Mouse (Mus musculus) heart, adult 18-20 months (tissue): ENCODE measurements around the gene Dmwd. TPM values are rescaled to one million over a fixed set of nuclear protein-coding genes. Genes with fewer than 3 reads are reported as not detected.

Experiments
- microRNA-seq, 2 experiments: library from miRNA; unstranded; fragments of <30 nt; microRNA quantifications; one replicate each; pipeline ENCODE4 v1.2.0; 2022
- total RNA-seq, 2 experiments: library from RNA; stranded (reverse); gene quantifications; 2 replicates each; pipeline ENCODE4 v1.2.3; 2021

Dmwd gene
- total RNA-seq, 2 experiments from 2014 or later, result 44.6 to 46.6 TPM

Small RNA genes lying within 50 kb of the gene (microRNA-seq; reads per million reads assigned to microRNA genes)
- gene Mir3100, result 12.1 to 17.6 reads per million in 2 experiments

Other genes starting within 250 kb of the Dmwd start
- 1 to 10 TPM; 6.1 to 7.2 TPM for gene Mill2, start 236.3 kb upstream of the Dmwd start, total RNA-seq
- 1 to 10 TPM; 1.6 to 5.5 TPM for gene Pglyrp1, start 204.9 kb upstream of the Dmwd start, total RNA-seq
- gene Ccdc61, start 165.8 kb upstream of the Dmwd start, total RNA-seq, result 10 to 100 TPM in 1 of 2 experiments, 1 to 10 TPM in 1; 8.8 to 10.2 TPM
- 1 to 10 TPM; 4.4 to 4.9 TPM for gene Nova2, start 150.3 kb upstream of the Dmwd start, total RNA-seq
- gene Nanos2, start 88.8 kb upstream of the Dmwd start, total RNA-seq, result not detected
- gene Mypop, start 85.0 kb upstream of the Dmwd start, total RNA-seq, result 1 to 10 TPM; 3.6 to 4.0 TPM
- gene Irf2bp1, start 72.2 kb upstream of the Dmwd start, total RNA-seq, result 10 to 100 TPM; 22.4 to 23.1 TPM
- not detected for gene Foxa3, start 52.7 kb upstream of the Dmwd start, total RNA-seq
- 10 to 100 TPM; 85.2 to 93.9 TPM for gene Sympk, start 51.9 kb upstream of the Dmwd start, total RNA-seq
- not detected for gene Rsph6a, start 21.5 kb upstream of the Dmwd start, total RNA-seq
- 100 to 1,000 TPM; 503 to 516 TPM for gene Dmpk, start 7.6 kb downstream of the Dmwd start, total RNA-seq
- gene Six5, start 18.4 kb downstream of the Dmwd start, total RNA-seq, result 1 to 10 TPM; 5.6 to 6.8 TPM
- gene Gm4969, start 42.1 kb downstream of the Dmwd start, total RNA-seq, result not detected
- gene Fbxo46, start 43.6 kb downstream of the Dmwd start, total RNA-seq, result 1 to 10 TPM; 5.5 to 5.7 TPM
- 1 to 10 TPM; 4.0 to 4.2 TPM for gene Qpctl, start 73.1 kb downstream of the Dmwd start, total RNA-seq
- 10 to 100 TPM; 60.8 to 61.3 TPM for gene Snrpd2, start 73.5 kb downstream of the Dmwd start, total RNA-seq
- under 1 TPM in 1 of 2 experiments, not detected in 1; 0.13 TPM for gene Gipr, start 89.9 kb downstream of the Dmwd start, total RNA-seq
- gene Eml2, start 100.2 kb downstream of the Dmwd start, total RNA-seq, result 10 to 100 TPM; 36.7 to 38.7 TPM
- gene Gpr4, start 136.3 kb downstream of the Dmwd start, total RNA-seq, result 1 to 10 TPM; 5.5 to 7.1 TPM
- 10 to 100 TPM; 65.1 to 70.8 TPM for gene Opa3, start 152.1 kb downstream of the Dmwd start, total RNA-seq
- 10 to 100 TPM; 26.7 to 27.7 TPM for gene Vasp, start 195.6 kb downstream of the Dmwd start, total RNA-seq
- not detected for gene Ppm1n, start 203.8 kb downstream of the Dmwd start, total RNA-seq
- gene Rtn2, start 206.4 kb downstream of the Dmwd start, total RNA-seq, result 100 to 1,000 TPM; 124 to 132 TPM
- 1 to 10 TPM in 1 of 2 experiments, under 1 TPM in 1; 0.62 to 1.0 TPM for gene Fosb, start 233.8 kb downstream of the Dmwd start, total RNA-seq